Mouse (Mus musculus): ENCODE measurements around the gene Pitx2.

DNA sequence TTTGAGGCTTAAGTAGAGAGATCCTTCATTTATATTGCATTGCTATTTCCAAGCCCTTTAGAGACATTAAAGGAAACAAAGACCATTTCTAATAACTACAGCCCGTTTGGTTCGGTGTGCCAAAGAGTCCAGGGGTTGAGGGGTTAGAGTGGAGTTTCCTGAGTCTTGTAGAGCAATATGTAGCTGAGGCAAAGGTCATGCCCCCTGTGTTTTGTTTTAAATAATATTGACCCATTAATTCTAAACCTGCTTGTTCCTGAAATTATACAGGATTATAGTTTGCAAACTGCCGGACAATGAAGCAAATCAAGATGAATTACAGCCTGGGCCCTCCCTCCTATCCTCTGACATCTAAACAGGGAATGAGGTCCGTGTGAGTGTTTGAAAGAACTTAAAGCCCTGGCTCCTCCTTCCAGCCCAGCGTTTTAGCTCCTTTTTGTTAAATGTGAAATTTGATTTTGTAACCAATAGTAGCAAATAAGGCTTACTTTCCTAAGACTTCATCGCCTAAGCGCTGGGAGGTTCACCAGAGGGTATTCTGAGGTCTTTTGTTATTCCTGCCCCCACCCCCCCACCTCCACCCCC lies 20.5 kb downstream of the Pitx2 start:
- TF ChIP-seq CTCF (IDR thresholded peaks at IDR 0.05; ENCODE audit: control insufficient read depth, insufficient read depth, low read length) (no peak), POLR2A (IDR thresholded peaks at IDR 0.05; ENCODE audit: borderline replicate concordance, control insufficient read depth, low read depth, low read length) (no peak)

All from bone marrow, adult 2 months (tissue).